Mouse (Mus musculus) erythroblast, adult 5-6 weeks (primary cell): ENCODE data around the gene Nme4. TPM values are rescaled to one million over a fixed set of nuclear protein-coding genes. Genes with fewer than 3 reads are reported as not detected.
A peak's percentile ranks its signal among the peaks of the same experiment; 100 is the strongest.

ENCODE experiments used
- ATAC-seq: replicated peaks from 2 replicates; pipeline ENCODE4 v1.8.0; 2016; ENCODE audit warnings: moderate number of reproducible peaks, mild to moderate bottlenecking, moderate TSS enrichment, inconsistent platforms; ENCODE audit not compliant: poor library complexity, low FRiP score, severe bottlenecking
- total RNA-seq, 2 experiments: library from RNA; stranded (forward) in 1 of 2; stranded (reverse) in 1 of 2; fragments of 150-400 nt in 1 of 2; fragments of 200-764, 138-1000 nt in 1 of 2; gene quantifications; 2 replicates each; pipeline versions ENCODE4 v1.2.3 to v1.2.4; 2015 to 2017; ENCODE audit warnings: low replicate concordance in 2 of 2

Gene Nme4
- total RNA-seq, 2 experiments from 2014 or later = 5.2 to 10.0 TPM

GRCm38 (mm10) chr17:26068831-26069739 is 26.3 kb downstream of the Nme4 start, which contains the start of gene Rab11fip3:
Gene Rab11fip3, minus strand, starts transcription at chr17:26069555.
- peak; percentile 82 for ATAC-seq

DNA sequence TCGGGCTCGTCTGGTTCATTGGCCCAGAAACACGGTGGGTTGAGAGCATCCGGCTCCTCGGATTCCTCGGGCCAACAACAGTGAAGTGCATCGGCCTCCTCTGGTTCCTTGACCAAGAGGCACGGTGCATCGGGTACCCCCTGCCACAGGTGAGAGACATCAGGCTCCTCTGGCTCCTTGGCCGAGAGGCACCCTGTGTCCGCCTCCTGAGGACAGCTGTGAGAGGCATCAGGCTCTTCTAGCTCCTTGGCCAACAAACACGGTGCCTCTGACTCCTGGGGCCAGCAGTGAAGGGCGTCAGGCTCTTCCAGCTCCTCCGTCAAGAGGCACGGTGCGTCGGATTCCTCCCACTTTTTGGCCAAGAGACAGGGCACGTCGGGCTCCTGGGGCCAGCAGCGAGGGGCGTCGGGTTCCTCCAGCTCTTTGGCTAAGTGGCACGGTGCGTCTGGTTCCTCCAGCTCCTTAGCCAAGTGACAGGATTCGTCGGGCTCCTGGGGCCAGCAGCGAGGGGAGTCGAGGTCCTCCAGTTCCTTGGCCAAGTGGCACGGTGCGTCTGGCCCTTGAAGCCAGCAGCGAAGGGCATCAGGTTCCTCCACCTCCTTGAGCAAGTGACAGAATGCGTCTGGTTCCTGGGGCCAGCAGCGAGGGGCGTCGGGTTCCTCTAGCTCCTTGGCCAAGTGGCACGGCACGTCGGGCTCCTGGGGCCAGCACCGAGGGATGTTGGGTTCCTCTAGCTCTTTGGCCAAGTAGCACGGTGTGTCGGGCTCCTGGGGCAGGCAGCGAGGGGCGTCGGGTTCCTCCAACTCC is 27.2 kb downstream of the Nme4 start:
- 0 out of 2 replicates have a peak, but pooled peaks have one; percentile 34 for ATAC-seq

DNA sequence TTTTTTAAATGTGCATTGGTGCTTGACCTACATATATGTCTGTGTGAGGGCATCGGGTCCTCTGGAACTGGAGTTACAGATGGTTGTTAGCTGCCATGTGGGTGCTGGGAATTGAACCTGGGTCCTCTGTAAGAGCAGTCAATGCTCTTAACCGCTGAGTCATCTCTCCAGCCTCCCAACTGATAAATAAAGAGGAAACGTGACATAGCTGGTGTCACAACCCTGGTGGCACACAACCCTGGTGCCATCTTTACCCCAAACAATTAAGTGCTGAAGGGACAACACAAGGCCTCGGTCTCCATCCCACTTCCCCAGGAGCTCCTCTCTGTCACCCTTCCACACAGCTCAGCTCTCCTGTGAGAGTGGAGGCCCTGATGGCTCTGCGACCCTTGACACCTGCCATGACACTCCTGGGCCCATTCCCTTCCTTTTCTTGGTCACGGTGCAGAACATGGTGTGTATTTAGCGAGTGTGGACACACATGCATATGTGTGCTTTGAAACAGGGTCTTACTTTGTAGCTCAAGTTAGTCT is 28.8 kb downstream of the Nme4 start:
- ATAC-seq = no peak

DNA sequence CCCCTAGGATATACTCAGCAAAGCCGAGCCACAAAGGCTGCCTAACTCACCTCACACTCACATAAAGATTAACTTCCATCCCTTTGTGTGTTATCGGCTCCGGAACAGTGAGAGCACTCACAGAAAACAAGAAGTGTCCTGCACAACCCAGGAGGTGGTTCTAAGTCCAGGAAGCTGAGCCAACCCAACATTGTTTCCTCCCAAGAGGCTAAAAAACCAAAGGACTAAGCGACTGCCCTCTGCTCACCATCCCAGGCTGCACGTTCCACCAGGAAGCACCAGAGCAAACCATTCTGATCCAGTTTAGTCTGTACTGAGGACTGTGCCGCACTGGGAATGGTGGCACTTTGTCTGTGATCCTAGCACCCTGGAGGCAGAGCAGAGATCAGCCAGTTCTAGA is 30.5 kb downstream of the Nme4 start:
- no peak for ATAC-seq

- ATAC-seq = no peak
These were observed 37.4 kb downstream of the Nme4 start for GRCm38 (mm10) chr17:26057787-26058567.

- ATAC-seq = no peak
These were observed 38.1 kb downstream of the Nme4 start for GRCm38 (mm10) chr17:26057278-26057677.

DNA sequence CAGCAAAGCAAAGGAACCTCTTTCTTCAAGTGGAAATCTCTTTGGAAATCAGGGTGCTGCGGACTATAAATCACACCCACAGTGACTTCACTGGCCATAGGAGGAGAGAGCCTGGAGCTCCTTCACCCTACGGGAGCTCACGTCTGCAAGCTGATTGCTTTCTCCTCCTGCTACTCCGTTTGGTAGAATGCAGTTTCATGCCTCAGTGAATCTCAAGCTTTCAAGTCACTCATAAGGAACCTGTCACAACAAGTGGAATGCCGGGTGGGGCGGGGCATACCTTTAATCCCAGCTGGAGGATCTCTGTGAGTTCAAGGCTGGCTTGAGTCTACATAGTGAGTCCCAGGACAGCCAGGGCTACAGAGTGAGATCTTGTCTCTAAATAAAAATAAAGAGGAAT is 40.2 kb downstream of the Nme4 start:
- no peak for ATAC-seq

GRCm38 (mm10) chr17:26054133-26054845 is 41.1 kb downstream of the Nme4 start:
- no peak for ATAC-seq

- ATAC-seq = no peak
These were observed 42.7 kb downstream of the Nme4 start for GRCm38 (mm10) chr17:26052706-26053105.

DNA sequence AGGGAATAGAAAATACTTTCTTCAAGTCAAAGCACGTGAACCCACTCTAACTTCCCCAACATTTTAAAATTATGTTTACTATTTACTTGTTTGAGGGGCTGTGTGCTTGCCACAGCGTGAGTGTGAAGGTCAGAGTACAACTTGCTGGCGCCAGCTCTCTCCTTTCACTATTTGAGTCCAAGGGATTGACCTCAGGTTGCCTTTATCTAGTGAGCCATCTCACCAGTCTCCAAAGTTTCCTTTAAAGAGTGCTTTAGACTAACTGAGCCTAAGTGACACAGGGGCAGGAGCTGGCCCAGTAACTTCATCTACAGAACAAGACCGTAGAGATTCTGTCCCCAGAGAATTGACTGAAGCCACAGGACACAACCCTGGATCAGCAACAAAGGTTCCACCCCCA is 43.3 kb downstream of the Nme4 start:
- no peak for ATAC-seq

DNA sequence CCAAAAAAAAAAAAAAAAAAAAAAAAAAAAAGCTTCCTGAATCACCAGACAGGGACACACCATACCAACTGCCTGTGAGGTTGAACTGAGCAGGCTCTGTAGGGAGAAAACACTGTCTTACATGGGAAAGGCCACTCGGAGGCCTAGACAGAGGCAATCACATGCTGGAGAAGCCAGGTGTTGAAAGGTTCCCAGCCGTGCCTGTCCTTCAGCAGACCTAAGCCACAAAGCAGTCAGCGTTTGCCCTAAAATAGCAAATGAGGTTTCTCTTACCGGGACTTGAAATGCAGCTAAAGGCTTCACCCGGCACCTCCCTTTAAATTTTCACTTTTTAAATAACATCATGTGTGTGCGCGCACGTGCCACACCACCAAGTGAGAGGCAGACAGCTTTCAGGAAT is 47.3 kb downstream of the Nme4 start:
- no peak for ATAC-seq

DNA sequence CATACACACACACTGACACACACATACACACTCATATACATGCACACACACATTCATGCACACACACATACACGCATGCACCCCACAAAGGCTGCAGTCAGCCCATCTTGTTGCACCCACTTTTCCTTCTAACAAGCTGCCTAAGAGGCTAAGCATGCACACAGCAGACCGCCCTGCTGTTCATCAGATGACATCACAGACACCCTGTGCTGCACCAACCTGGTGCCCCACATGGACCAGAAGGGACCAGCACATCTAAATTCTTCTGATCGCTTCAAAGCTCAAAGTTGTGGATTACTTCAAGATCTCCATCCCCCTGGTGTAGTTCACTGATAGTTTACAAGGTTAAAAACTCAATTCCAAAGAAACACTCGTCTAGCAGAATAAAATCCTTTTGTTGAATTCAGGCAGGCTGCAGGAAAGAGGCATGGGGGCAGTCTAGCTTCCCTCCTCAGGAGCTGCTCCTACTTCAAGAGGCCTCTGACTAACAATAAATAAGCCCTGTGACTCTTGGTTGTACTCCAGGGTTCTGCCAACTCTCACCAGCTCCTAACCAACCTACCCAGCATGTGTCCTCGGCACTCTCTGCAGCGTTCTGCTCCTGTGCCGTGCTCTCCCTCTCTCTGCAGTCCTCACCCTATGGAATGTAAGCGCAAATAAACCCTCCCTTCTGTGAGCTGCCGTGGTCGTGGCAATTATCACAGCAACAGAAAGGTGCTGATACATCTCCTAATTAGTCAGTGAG is 49.0 kb downstream of the Nme4 start:
- ATAC-seq = no peak

- ATAC-seq = no peak
These were observed 50.1 kb downstream of the Nme4 start for GRCm38 (mm10) chr17:26045285-26045684.

- no peak for ATAC-seq
These were observed 52.2 kb downstream of the Nme4 start for GRCm38 (mm10) chr17:26043249-26043636.

DNA sequence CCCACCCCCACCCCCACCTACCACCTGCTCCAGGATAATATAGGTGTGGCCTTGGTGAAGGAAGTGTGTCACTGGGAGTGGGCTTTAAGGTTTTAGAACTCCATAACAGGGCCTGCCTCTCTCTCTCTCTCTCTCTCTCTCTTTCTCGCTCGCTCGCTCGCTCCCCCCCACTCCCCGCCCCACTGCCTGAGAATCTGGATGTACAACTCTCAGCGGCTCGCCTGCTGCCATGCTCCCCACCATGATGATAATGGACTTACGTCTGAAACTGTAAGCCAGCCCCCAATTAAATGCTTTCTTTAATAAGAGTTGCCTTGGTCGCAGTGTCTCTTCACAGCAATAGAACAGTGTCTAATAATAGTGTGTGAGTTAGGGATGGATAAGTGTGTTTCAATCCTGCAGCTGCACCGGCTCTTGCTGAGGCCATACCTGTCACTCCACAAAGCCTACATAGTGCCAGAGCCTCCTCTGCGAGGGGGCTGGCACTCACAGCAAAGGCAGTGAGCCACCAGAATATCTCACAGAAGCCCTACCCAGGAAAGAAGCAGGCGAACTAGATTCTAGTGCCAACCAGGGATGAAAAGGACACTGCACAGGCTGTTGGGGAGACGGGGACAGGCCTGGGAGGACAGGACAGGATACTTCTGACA is 52.7 kb downstream of the Nme4 start:
- no peak for ATAC-seq
